Mouse (Mus musculus): ENCODE measurements around the gene Vmn1r8.
"Not testable (repeated sequence)": the region's sequence is repeated elsewhere in the genome, so short reads cannot be mapped to it uniquely, and the experiment has no call there.

Vmn1r8 gene

DNA sequence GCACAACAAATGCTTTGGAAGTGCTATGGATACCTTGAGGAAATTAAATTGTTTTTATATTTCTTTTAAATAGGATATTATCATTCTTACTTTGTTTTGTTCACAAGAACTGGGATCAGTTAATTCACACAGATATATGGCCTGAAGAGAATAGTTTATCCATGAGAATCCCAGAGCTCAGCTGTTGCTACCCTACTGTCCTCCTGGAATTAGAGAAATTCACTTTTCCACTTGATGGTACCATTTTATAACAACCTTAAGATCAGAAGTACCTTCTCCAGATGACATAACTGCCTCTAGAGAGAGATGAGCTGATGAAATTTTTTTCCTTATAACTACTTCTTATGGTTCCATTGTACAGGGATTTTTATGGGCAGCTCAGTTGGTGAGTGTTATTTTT, at the start of gene Vmn1r8:
TSS of gene Vmn1r8 (plus strand) at position 301 of the 400 bp plus-strand sequence.
- no peak for DNase-seq

DNA sequence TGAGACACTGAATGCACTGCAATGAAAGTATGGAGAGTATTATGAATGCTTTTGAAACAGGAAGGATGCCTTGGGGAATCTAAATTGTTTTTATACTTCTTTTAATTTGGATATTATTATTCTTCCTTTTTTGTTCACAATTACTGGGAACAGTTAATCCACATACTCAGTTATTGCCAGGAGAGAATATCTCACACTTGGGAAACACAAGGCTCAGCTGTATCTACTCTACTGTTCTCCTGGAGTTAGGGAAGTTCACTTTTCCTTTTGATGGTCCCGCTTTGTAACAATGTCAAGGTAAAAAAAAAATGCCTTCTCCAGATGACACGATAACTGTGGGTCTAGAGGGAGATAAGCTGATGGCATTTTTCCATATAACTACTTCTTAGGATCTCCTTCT, 35.1 kb upstream of the Vmn1r8 start, which contains the start of gene Vmn1r6:
TSS of gene Vmn1r6 (plus strand) at position 301 of the 400 bp plus-strand sequence.
- no peak for DNase-seq

DNA sequence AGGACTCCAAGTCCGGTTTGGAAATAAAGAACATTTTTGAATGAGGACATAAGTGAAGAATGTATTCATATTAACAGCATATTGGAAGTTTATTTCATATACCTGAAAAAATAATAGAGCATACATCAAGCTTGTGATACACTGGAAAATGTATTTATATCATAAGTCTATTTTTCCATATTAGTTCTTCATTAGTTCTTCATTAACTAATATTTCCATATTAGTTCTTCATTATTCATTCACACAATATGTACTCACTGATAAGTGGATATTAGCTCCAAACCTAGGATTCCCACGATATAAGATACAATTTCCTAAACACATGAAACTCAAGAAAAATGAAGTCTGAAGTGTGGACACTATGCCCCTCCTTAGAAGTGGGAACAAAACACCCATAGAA, 6.9 kb upstream of the Vmn1r8 start, which contains the start of gene Vmn1r7:
TSS of gene Vmn1r7 (minus strand) at position 101 of the 400 bp plus-strand sequence.
- DNase-seq = not testable (repeated sequence)

DNA sequence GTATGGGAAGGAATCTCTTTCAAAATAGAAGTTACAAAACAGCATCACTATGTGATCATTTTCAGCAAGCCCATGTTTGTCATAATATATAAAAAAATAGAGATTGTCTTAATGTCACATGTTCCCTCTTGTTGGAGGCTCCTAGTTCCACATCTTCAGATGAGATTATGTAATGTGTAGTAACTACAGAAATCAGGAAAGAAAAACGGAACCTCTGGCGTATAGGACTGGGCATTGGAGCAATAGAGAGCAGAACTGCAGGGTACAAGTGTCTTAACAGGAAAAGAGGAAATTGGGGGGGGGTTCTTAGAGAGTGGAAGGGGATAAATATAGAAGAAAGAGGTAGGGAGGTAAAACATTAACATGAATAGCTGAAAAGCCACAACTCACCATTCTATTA, 2.6 kb downstream of the Vmn1r8 start:
- DNase-seq = no peak

DNA sequence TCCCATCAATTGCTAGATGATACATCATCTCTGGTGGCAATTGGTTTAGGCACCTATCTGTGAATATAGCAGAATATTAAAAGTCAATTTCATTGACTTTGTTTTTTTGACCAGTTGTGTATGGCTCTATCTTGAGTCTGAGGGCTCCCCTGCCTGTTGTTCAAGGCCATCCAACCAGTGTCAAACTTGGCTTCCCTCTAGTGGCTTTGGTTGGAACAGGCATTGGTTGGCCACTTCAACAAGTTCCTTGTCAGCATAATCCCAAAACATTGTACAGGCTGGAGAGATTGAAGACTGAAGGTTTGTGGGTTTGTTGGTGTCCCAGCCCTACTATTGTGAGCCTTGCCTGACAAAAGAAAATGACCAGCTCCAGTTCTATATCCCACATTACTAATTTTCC, 31.6 kb downstream of the Vmn1r8 start:
- peak; percentile 2 for DNase-seq

DNA sequence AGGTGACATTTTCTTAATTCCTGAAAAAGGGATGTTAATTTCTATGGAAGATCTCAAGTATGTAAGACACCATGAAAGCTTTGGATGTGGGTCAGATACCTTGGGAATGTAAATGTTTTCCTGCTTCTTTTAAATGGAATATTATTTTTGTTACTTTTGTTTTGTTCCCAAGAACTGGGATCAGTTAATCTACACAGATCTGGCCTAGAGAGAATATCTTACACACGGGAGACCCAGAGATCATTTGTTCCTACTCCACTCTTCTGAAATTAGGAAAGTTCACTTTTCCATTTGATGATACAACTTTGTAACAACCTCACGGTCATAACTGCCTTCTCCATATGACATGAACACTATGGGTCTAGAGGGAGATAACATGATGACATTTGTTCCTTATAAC, 34.4 kb downstream of the Vmn1r8 start, which contains the start of gene Vmn1r9:
TSS of gene Vmn1r9 (plus strand) at position 301 of the 400 bp plus-strand sequence.
- DNase-seq = no peak

All from lung, postnatal 10 days (tissue).